Mouse (Mus musculus) thymus, postnatal 4 days (tissue): ENCODE measurements around the gene Olfr1391.
"Not testable (repeated sequence)": the region's sequence is repeated elsewhere in the genome, so short reads cannot be mapped to it uniquely, and the experiment has no call there.

ENCODE experiments used
- DNase-seq: peaks from one replicate; pipeline ENCODE4 v3.0.0; 2021

Olfr1391 gene

GRCm38 (mm10) chr11:49322442-49322841, at the start of gene Olfr1391:
Gene Olfr1391, plus strand, starts transcription at chr11:49322742.
- no peak for DNase-seq

GRCm38 (mm10) chr11:49273834-49274519, 48.6 kb upstream of the Olfr1391 start:
- DNase-seq, result no peak

- no peak for DNase-seq
Observed at GRCm38 (mm10) chr11:49278222-49278621, 44.3 kb upstream of the Olfr1391 start, which contains the start of gene Olfr1393. Gene Olfr1393, plus strand, starts transcription at chr11:49278304.

GRCm38 (mm10) chr11:49284982-49285381, 37.6 kb upstream of the Olfr1391 start, which contains the start of gene Olfr1392:
Gene Olfr1392, plus strand, starts transcription at chr11:49285282.
- not testable (repeated sequence) for DNase-seq

- DNase-seq, result no peak
Observed at GRCm38 (mm10) chr11:49287251-49287650, 35.3 kb upstream of the Olfr1391 start.

DNA sequence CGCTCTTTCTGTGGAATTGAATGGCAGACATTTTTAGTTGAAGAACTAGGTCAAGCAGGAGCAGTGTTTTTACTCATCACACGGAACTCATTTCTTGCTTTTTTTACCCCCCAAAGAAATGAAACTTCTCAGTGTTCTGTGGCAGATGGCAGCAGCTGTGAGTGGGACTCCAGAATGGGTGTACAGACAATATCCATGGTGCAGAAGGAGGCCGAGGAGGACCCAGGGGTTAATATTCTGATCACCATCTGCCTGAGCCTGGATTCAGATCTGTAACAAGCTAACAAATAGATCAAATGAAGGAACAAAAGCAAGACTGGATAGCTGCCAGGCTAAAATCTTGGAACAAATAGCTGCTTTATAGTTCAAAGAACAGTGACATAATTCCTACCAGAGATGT, 29.8 kb upstream of the Olfr1391 start:
- DNase-seq, result no peak

GRCm38 (mm10) chr11:49304441-49304840, 18.1 kb upstream of the Olfr1391 start, which contains the start of gene Olfr10:
Gene Olfr10, plus strand, starts transcription at chr11:49304741.
- no peak for DNase-seq

DNA sequence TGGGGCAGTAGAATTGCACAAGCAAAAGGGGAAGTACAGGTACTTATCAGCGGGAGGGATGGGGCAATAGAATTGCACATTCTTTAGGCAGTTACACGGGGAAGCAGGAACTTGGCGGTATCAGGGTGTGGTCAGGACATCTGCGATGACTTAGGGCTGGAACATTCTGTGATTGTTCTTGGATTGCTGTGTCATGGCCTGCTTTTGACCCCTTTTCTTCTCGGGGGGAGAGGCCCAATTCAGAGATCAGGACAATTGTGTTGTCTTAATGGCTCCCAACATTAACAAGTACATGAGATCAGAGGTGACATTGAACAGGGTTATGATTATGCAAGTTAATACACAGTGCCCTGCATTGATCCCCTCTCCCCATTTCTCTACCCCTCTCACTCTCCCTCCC, 14.0 kb upstream of the Olfr1391 start:
- not testable (repeated sequence) for DNase-seq

- no peak for DNase-seq
Observed at GRCm38 (mm10) chr11:49326726-49327125, 4.2 kb downstream of the Olfr1391 start.

GRCm38 (mm10) chr11:49329686-49330085, 7.1 kb downstream of the Olfr1391 start:
- DNase-seq, result no peak

GRCm38 (mm10) chr11:49334888-49335287, 12.3 kb downstream of the Olfr1391 start, which contains the start of gene Olfr1390:
Gene Olfr1390, plus strand, starts transcription at chr11:49335188.
- no peak for DNase-seq

DNA sequence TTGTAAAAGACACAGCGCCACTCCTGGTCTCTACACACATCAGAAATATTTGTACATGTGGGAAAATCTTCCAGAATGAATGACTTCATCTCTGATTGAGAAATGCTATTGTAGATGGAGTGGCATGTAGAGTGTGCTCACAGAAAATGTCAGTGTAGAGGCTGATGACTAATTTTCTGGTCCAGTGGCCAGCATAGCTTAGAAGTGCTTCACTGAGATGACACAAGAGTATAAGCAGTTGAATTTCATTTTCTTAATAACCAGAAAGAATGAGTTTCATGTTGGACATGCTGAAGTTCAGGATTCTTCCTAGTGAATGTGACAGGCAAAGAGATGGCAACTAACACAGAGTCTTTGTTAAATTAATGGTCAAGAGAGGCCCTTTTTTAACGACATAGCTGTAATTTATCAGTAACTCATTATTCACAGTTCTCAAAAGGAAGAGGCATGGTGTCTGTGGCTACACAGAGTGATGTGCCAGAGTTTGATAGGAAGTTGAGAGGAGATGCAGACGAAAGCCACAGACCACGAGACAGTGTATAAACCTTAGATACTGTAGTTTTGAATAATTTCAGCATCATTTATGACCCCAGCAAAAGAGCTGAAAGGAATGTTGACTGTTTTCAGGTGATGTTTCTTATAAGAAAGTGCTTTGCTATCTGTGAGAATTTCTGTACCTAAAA, 14.7 kb downstream of the Olfr1391 start:
- no peak for DNase-seq
